Mouse (Mus musculus) WW6 (cell line): ENCODE results near the gene Stard13.

ENCODE experiments used
- DNase-seq: peaks from one replicate; pipeline ENCODE4 v3.0.0-alpha.2; 2013; ENCODE audit warnings: low read depth, low spot score

Stard13 gene

GRCm38 (mm10) chr5:151059772-151060171, 173.9 kb downstream of the Stard13 start:
- no peak for DNase-seq

GRCm38 (mm10) chr5:151059352-151059751, 174.3 kb downstream of the Stard13 start:
- DNase-seq = no peak

- no peak for DNase-seq
These were observed 175.9 kb downstream of the Stard13 start for GRCm38 (mm10) chr5:151057716-151058115.

GRCm38 (mm10) chr5:151056920-151057294, 176.7 kb downstream of the Stard13 start:
- DNase-seq = no peak

GRCm38 (mm10) chr5:151056255-151056919, 177.2 kb downstream of the Stard13 start:
- DNase-seq = no peak

- DNase-seq = no peak
These were observed 178.1 kb downstream of the Stard13 start for GRCm38 (mm10) chr5:151055426-151056090.

GRCm38 (mm10) chr5:151054743-151055114, 178.9 kb downstream of the Stard13 start:
- no peak for DNase-seq

- no peak for DNase-seq
These were observed 179.4 kb downstream of the Stard13 start for GRCm38 (mm10) chr5:151054100-151054742.

GRCm38 (mm10) chr5:151053190-151053589, 180.4 kb downstream of the Stard13 start:
- no peak for DNase-seq

- DNase-seq = no peak
These were observed 181.3 kb downstream of the Stard13 start for GRCm38 (mm10) chr5:151052331-151052730.

- DNase-seq = no peak
These were observed 186.1 kb downstream of the Stard13 start for GRCm38 (mm10) chr5:151047488-151047887.

- no peak for DNase-seq
These were observed 186.7 kb downstream of the Stard13 start for GRCm38 (mm10) chr5:151046917-151047316.

GRCm38 (mm10) chr5:151046131-151046530, 187.5 kb downstream of the Stard13 start:
- no peak for DNase-seq

GRCm38 (mm10) chr5:151042911-151043310, 190.7 kb downstream of the Stard13 start:
- no peak for DNase-seq

- DNase-seq = no peak
These were observed 195.8 kb downstream of the Stard13 start for GRCm38 (mm10) chr5:151037871-151038270.

- no peak for DNase-seq
These were observed 198.7 kb downstream of the Stard13 start for GRCm38 (mm10) chr5:151034715-151035512.

- no peak for DNase-seq
These were observed 204.7 kb downstream of the Stard13 start for GRCm38 (mm10) chr5:151028906-151029305.

GRCm38 (mm10) chr5:151027171-151027570, 206.5 kb downstream of the Stard13 start:
- DNase-seq = no peak

- DNase-seq = no peak
These were observed 207.6 kb downstream of the Stard13 start for GRCm38 (mm10) chr5:151026069-151026468.

GRCm38 (mm10) chr5:151024483-151024882, 209.2 kb downstream of the Stard13 start:
- DNase-seq = no peak

GRCm38 (mm10) chr5:151023461-151023860, 210.2 kb downstream of the Stard13 start:
- DNase-seq = no peak

GRCm38 (mm10) chr5:151022939-151023338, 210.7 kb downstream of the Stard13 start:
- DNase-seq = no peak
